Mouse (Mus musculus): ENCODE data around the gene Slc38a3.

- no peak for TF ChIP-seq GATA1 (IDR thresholded peaks at IDR 0.05; ENCODE audit: borderline replicate concordance, low read length)
- TF ChIP-seq FLI1 (IDR thresholded peaks at IDR 0.05; ENCODE audit: low read length) = no peak
Measured at GRCm38 (mm10) chr9:107645153-107645510, 24.2 kb downstream of the Slc38a3 start.

Measured in megakaryocyte, embryonic 14.5 days (primary cell).